Mouse (Mus musculus) cerebellum, adult 2 months (tissue): ENCODE measurements at regions not wholly inside any gene's neighbourhood (a gene's known extent, or its start where the extent isn't known, plus 50 kb on each side); places are given as distances from the start of the nearest gene placed in this dataset.

Source experiments
- CTCF ChIP-seq: fragments of 200-500 bp; IDR thresholded peaks from 2 replicates; pipeline ENCODE4 v1.5.1; 2011; ENCODE audit warnings: low read depth, mild to moderate bottlenecking, control low read depth, low read length, moderate library complexity, borderline replicate concordance; ENCODE audit not compliant: insufficient read depth
- POLR2A ChIP-seq: fragments of 200-500 bp; IDR thresholded peaks from 2 replicates; pipeline ENCODE4 v1.6.1; 2011; ENCODE audit warnings: low read length, control low read depth, borderline replicate concordance; ENCODE audit not compliant: insufficient read depth

GRCm38 (mm10) chr10:65058086-65058485, 968.0 kb upstream of the Lrrtm3 start:
- TF ChIP-seq CTCF = no peak
- TF ChIP-seq POLR2A = no peak
